Mouse (Mus musculus) left cerebral cortex, postnatal 10 days (tissue): ENCODE measurements around the gene Kcnip2. TPM values are rescaled to one million over a fixed set of nuclear protein-coding genes. Genes with fewer than 3 reads are reported as not detected.

Source experiments
- DNase-seq, 2 experiments: peaks; one replicate each; pipeline ENCODE4 v3.0.0; 2021 to 2022; ENCODE audit warnings: low spot score in 2 of 2, mixed read lengths in 1 of 2; ENCODE audit errors: extremely low spot score in 1 of 2
- intact Hi-C: fragments of 180-260 bp; cut with DNase I; formaldehyde crosslinking; loops from one replicate; pipeline ENCODE4 v1.15.1; 2025
- total RNA-seq, 2 experiments: library from RNA; stranded (reverse); gene quantifications; 2 replicates each; pipeline ENCODE4 v1.2.3; 2021

Gene Kcnip2
- total RNA-seq, 2 experiments from 2014 or later: 114 to 127 TPM

GRCm38 (mm10) chr19:45746153-45747020 is 69.5 kb downstream of the Kcnip2 start:
- peak; percentile 52 to 84 for DNase-seq
- intact Hi-C loops: loop anchor here (2.0 kb wide), 1 partner anchor 172 kb away; no protein-coding TSS in a partner anchor

- intact Hi-C loops: loop anchor here (2.0 kb wide), 1 partner anchor 171 kb away; no protein-coding TSS in a partner anchor
- no peak for DNase-seq
These were observed 70.3 kb downstream of the Kcnip2 start for GRCm38 (mm10) chr19:45745344-45746152.

- intact Hi-C loops: no loop called here
- no peak for DNase-seq
These were observed 72.2 kb downstream of the Kcnip2 start for GRCm38 (mm10) chr19:45743619-45744018.

GRCm38 (mm10) chr19:45742984-45743575 is 72.8 kb downstream of the Kcnip2 start:
- intact Hi-C loops: no loop called here
- no peak for DNase-seq

GRCm38 (mm10) chr19:45742218-45742983 is 73.5 kb downstream of the Kcnip2 start, which contains the start of gene Fgf8:
Gene Fgf8, minus strand, starts transcription at chr19:45742915.
- intact Hi-C loops: no loop called here
- DNase-seq: no peak

Other genes starting within 250 kb of the Kcnip2 start
- 10 to 100 TPM; 28.7 to 33.3 TPM for gene Fbxw4, start 155.7 kb downstream of the Kcnip2 start, total RNA-seq
- not detected for gene Fgf8, start 73.1 kb downstream of the Kcnip2 start, total RNA-seq
- 10 to 100 TPM in 1 of 2 experiments, 1 to 10 TPM in 1; 9.7 to 11.1 TPM for gene Npm3, start 66.5 kb downstream of the Kcnip2 start, total RNA-seq
- 100 to 1,000 TPM; 146 to 152 TPM for gene Mgea5, start 32.2 kb downstream of the Kcnip2 start, total RNA-seq
- gene Armh3, start 182.4 kb upstream of the Kcnip2 start, total RNA-seq: 10 to 100 TPM; 22.9 to 24.6 TPM
- gene Hps6, start 187.4 kb upstream of the Kcnip2 start, total RNA-seq: 1 to 10 TPM; 3.3 to 4.7 TPM
- gene Pprc1, start 228.8 kb upstream of the Kcnip2 start, total RNA-seq: 10 to 100 TPM; 26.2 to 29.1 TPM
- 100 to 1,000 TPM in 1 of 2 experiments, 10 to 100 TPM in 1; 99.7 to 101 TPM for gene Ldb1, start 229.2 kb upstream of the Kcnip2 start, total RNA-seq